Mouse (Mus musculus): ENCODE measurements around the gene Tnf.
A peak's percentile ranks its signal among the peaks of the same experiment; 100 is the strongest.

The Tnf gene

GRCm38 (mm10) chr17:35168541-35169207 is 33.1 kb downstream of the Tnf start:
- DNase-seq: peak; percentile 72

- DNase-seq: no peak
Observed at GRCm38 (mm10) chr17:35167794-35168193, 34.0 kb downstream of the Tnf start.

- peak; percentile 94 for DNase-seq
Observed at GRCm38 (mm10) chr17:35166352-35167035, 35.3 kb downstream of the Tnf start.

- no peak for DNase-seq
Observed at GRCm38 (mm10) chr17:35165451-35166155, 36.2 kb downstream of the Tnf start.

GRCm38 (mm10) chr17:35164568-35165450 is 37.0 kb downstream of the Tnf start, which contains the start of gene Prrc2a:
TSS of gene Prrc2a (minus strand) at chr17:35164897.
- DNase-seq: peak; percentile 98

GRCm38 (mm10) chr17:35164218-35164567 is 37.6 kb downstream of the Tnf start:
- DNase-seq: peak; percentile 10

GRCm38 (mm10) chr17:35163326-35164081 is 38.3 kb downstream of the Tnf start:
- peak; percentile 5 for DNase-seq

- peak; percentile 61 for DNase-seq
Observed at GRCm38 (mm10) chr17:35162730-35163129, 39.1 kb downstream of the Tnf start.

- DNase-seq: no peak
Observed at GRCm38 (mm10) chr17:35162121-35162520, 39.7 kb downstream of the Tnf start.

- DNase-seq: no peak
Observed at GRCm38 (mm10) chr17:35161421-35161820, 40.4 kb downstream of the Tnf start.

GRCm38 (mm10) chr17:35159638-35160037 is 42.2 kb downstream of the Tnf start:
- no peak for DNase-seq

- no peak for DNase-seq
Observed at GRCm38 (mm10) chr17:35158850-35159593, 42.8 kb downstream of the Tnf start.

GRCm38 (mm10) chr17:35157661-35158175 is 44.1 kb downstream of the Tnf start:
- no peak for DNase-seq

- no peak for DNase-seq
Observed at GRCm38 (mm10) chr17:35157254-35157653, 44.6 kb downstream of the Tnf start.

GRCm38 (mm10) chr17:35156461-35157200 is 45.2 kb downstream of the Tnf start:
- no peak for DNase-seq

- no peak for DNase-seq
Observed at GRCm38 (mm10) chr17:35155451-35155850, 46.4 kb downstream of the Tnf start.

- DNase-seq: no peak
Observed at GRCm38 (mm10) chr17:35154616-35155015, 47.2 kb downstream of the Tnf start.

GRCm38 (mm10) chr17:35153931-35154330 is 47.9 kb downstream of the Tnf start:
- no peak for DNase-seq

- DNase-seq: no peak
Observed at GRCm38 (mm10) chr17:35153077-35153476, 48.7 kb downstream of the Tnf start.

GRCm38 (mm10) chr17:35152121-35152520 is 49.7 kb downstream of the Tnf start:
- DNase-seq: no peak

Measured in lung, postnatal 36 days (tissue).